Mouse (Mus musculus) C2C12 (cell line): ENCODE measurements around the gene Oaz2.

Experiments used
- CTCF ChIP-seq: IDR thresholded peaks from one replicate; pipeline ENCODE4 v1.5.1; 2011; ENCODE audit not compliant: control insufficient read depth, insufficient read depth, insufficient read length
- MAX ChIP-seq: IDR thresholded peaks from one replicate; pipeline ENCODE4 v1.6.1; 2011; ENCODE audit warnings: mild to moderate bottlenecking, control low read depth

DNA sequence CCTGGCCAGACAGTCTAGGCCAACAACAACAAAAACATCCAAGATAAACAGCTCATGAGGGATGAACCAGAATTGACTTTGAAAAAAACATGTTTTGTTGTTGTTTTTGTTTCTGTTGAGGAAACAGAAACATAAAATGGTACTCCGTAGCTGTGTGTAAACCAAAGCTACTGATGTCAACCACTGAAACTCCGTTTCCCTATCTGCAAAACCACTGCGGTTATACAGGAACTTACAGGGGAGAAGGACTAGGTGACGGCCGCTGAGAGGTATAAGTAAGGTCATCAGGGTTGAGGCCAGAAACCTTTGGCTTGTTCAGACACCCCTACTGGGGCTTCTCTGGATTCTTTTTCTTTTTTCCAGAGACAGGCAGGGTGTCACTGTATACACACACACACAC lies 45.0 kb upstream of the Oaz2 start:
- TF ChIP-seq CTCF (no peak), MAX (no peak)
